Mouse (Mus musculus): ENCODE measurements at regions not wholly inside any gene's neighbourhood (a gene's known extent, or its start where the extent isn't known, plus 50 kb on each side); places are given as distances from the start of the nearest gene placed in this dataset.

DNA sequence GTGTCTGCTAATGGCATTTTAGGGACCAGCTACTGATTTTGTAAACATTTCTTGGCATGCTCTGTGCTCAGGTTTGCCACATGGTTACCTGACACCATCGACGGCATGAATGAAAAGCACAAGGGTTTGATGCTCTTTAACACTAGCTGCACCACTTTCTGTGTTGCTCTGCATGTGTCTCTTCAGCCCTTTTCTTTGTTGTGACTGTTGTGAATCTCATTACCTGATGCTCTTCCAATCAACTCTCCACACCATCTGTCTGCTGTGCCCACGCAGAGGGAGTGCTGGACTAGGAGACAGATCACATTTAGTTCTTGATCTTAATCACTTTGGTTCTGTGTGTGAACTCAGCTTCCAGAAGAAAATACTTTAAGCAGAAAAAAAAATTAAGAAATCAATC lies 496.6 kb downstream of the Dok5 start:
- Histone ChIP-seq H3K27me3 (replicated peaks) (no peaks in the 10 kb centered on the region), H3K4me1 (no peaks in the 10 kb centered on the region), H3K27ac (replicated peaks) (no peak overlapping the region), H3K4me2 (no peak overlapping the region), H3K36me3 (no peaks in the 10 kb centered on the region), H3K9me3 (replicated peaks) (no peaks in the 10 kb centered on the region), H3K4me3 (replicated peaks) (no peak overlapping the region), H3K9ac (replicated peaks) (no peak overlapping the region)
- 38% methylated on average over 3 of the region's 3 CpGs for WGBS
- no peak for ATAC-seq (ENCODE audit: low FRiP score)

DNA sequence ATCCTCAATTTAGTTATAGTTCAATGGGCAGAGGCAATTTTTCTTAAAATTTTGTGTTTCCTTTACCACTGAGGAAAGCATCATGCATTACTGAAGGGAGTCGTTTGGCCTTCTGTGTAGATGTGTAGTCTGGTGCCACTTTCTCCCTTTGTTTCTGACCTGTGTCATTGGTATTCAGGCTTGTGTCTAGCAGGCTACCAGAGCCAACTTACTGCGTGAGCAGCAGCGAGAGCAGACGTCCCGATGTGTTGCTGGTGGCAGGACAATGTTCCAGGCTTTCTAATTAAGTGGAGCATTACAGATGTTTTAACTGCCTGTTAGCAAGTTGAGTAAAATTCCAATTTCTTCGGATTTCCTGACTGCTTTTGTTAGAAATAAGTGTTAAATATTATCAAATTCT lies 482.2 kb downstream of the Dok5 start:
- WGBS: 46% methylated on average over 6 of the region's 6 CpGs
- Histone ChIP-seq H3K27me3 (replicated peaks) (no peaks in the 10 kb centered on the region), H3K36me3 (no peaks in the 10 kb centered on the region), H3K4me2 (no peak overlapping the region), H3K4me1 (no peaks in the 10 kb centered on the region), H3K9me3 (replicated peaks) (no peaks in the 10 kb centered on the region), H3K9ac (replicated peaks) (no peak overlapping the region), H3K27ac (replicated peaks) (no peak overlapping the region), H3K4me3 (replicated peaks) (no peak overlapping the region)
- no peak for ATAC-seq (ENCODE audit: low FRiP score)

DNA sequence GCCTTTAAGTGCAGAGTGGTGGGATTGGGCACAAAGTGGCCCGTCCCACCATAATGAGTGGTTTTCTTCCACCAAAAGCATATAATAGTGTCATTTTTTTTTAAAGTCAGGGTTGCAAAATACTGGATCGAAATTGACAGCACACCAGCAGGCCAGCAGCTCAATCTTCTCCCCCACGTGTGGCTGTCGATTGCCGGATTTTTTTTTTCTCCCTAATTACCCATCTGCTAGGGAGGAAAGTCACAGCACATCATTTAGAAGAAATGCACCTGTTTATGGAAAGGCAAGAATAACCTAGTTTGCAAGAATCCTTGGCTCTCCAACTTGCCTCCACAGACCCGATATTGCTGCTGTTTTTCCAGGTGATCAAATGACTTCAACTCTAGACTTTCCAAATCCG lies 464.9 kb downstream of the Dok5 start:
- WGBS: 86% methylated on average over 7 of the region's 7 CpGs
- Histone ChIP-seq H3K4me1 (no peaks in the 10 kb centered on the region), H3K9ac (replicated peaks) (no peak overlapping the region), H3K36me3 (no peaks in the 10 kb centered on the region), H3K4me3 (replicated peaks) (no peak overlapping the region), H3K27me3 (replicated peaks) (no peaks in the 10 kb centered on the region), H3K27ac (replicated peaks) (no peak overlapping the region), H3K4me2 (no peak overlapping the region), H3K9me3 (replicated peaks) (no peaks in the 10 kb centered on the region)
- no peak for ATAC-seq (ENCODE audit: low FRiP score)

DNA sequence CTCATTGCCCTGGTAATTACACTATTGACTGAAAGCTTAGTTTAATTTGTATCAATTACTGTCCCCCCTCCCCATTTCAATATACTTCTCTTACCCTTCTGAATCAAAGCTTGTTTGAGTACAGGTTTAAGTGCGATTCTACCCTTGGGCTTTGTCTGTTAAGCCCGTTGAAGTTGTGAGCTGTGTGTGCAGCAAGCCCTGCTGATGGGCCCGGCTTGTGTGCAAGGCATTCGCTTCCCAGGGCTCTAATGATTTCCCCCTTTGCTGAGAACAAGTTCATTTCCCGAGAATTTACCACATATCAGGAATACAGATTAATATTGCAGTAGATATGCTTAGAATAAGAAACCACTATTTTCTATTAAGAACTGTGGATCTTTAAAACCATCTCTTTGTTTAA lies 460.6 kb downstream of the Dok5 start:
- no peaks in the 10 kb centered on the region for H3K9me3 ChIP-seq (replicated peaks)
- no peak overlapping the region for H3K27ac ChIP-seq (replicated peaks)
- H3K36me3 ChIP-seq: no peaks in the 10 kb centered on the region
- no peaks in the 10 kb centered on the region for H3K4me1 ChIP-seq
- no peak overlapping the region for H3K9ac ChIP-seq (replicated peaks)
- no peaks in the 10 kb centered on the region for H3K27me3 ChIP-seq (replicated peaks)
- H3K4me2 ChIP-seq: no peak overlapping the region
- 77% methylated on average over 5 of the region's 5 CpGs for WGBS
- no peak overlapping the region for H3K4me3 ChIP-seq (replicated peaks)
- no peak for ATAC-seq (ENCODE audit: low FRiP score)

Measured in neural tube, embryonic 15.5 days (tissue).